Mouse (Mus musculus) lung, adult 2 months (tissue): Measurements from ENCODE around the gene Arhgap23. TPM values are rescaled to one million over a fixed set of nuclear protein-coding genes. Genes with fewer than 3 reads are reported as not detected.

Experiments
- DNase-seq: peaks from one replicate; pipeline ENCODE4 v3.0.0; 2022
- H3K4me1 ChIP-seq: fragments of 200-500 bp; 2 replicates; pipeline ENCODE4 v1.6.1; 2011; ENCODE audit warnings: low read length; ENCODE audit not compliant: control insufficient read depth, insufficient read depth
- H3K4me3 ChIP-seq: fragments of 200-500 bp; replicated peaks from 2 replicates; pipeline ENCODE3; 2011; ENCODE audit warnings: low read depth, mild to moderate bottlenecking, control low read depth, low read length; ENCODE audit errors: extremely low read depth
- CTCF ChIP-seq: fragments of 200-500 bp; IDR thresholded peaks from 2 replicates; pipeline ENCODE4 v1.5.1; 2011; ENCODE audit warnings: mild to moderate bottlenecking, low read length, control low read depth; ENCODE audit not compliant: insufficient read depth
- POLR2A ChIP-seq: fragments of 200-500 bp; IDR thresholded peaks from 2 replicates; pipeline ENCODE4 v1.6.1; 2011; ENCODE audit warnings: low read depth, mild to moderate bottlenecking, control low read depth, low read length, borderline replicate concordance; ENCODE audit errors: extremely low read depth
- WGBS: fragments of 180-500 bp; shearing (Covaris S2); methylation state at CpG from one replicate; pipeline ENCODE4 v1.1.7; 2018; 5-methylcytosine and 5-hydroxymethylcytosine counted together
- polyA plus RNA-seq: library from polyadenylated mRNA; depleted of rRNA; stranded (reverse); fragments of >200 nt; gene quantifications from 2 replicates; pipeline ENCODE4 v1.2.3, GENCODE M21; 2012

Arhgap23 gene
- polyA plus RNA-seq, 1 experiment = 74.3 TPM

DNA sequence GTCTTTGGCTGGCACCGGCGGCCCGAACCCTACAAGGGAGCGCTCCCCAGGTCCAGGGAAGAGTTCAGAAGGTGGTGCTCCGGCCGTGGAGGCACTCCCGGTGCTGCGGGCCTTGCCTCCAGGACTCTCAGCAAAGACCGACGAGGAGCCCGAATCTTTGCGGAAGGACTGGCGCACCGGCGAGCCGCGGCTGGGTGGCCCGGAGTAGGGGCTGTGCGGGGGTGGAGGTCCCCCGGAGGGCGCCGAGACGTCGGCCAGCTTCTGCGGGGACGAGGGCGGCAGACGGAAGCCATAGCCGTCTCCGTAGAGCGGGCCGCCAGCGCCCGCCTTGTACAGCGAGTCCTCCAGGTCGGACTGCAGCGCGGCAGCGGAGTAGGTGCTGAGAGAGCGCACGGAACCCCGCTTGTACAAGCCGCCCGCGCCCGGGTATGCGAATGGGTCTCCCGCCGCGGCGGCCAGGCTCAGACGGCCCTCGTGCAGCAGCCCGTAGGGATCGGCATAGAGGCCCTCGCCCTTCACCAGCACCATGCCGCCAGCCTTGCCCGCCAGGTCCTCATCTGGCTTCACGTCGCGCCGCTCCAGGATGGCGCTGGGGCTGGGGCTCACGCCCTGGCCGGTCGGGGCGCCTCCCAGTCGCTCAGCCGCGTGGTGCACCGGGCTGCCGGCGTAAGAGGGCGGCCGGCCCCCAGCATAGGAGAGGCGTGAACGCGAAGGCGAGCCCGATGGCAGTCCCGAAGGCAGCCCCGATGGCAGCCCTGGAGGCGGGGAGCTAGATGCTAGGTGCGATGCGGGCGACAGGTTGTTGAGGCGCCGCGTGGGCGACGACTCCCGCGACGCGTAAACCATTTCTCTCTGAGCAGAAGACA, 119.3 kb downstream of the Arhgap23 start:
- no peak for DNase-seq
- Histone ChIP-seq H3K4me3 (no peak overlapping the region), H3K4me1 (peaks cover 6% of the 10 kb centered on the region; the same call in 1 of the 2 replicates)
- 12% methylated on average over 94 of the region's 95 CpGs for WGBS
- TF ChIP-seq CTCF (no peak), POLR2A (no peak)

- Histone ChIP-seq H3K4me3 (no peak overlapping the region), H3K4me1 (peaks cover 6% of the 10 kb centered on the region; the same call in 1 of the 2 replicates)
- no peak for DNase-seq
- TF ChIP-seq CTCF (no peak), POLR2A (no peak)
- WGBS = 36% methylated on average over 5 of the region's 5 CpGs
Observed at GRCm38 (mm10) chr11:97535308-97535630, 119.9 kb downstream of the Arhgap23 start.

DNA sequence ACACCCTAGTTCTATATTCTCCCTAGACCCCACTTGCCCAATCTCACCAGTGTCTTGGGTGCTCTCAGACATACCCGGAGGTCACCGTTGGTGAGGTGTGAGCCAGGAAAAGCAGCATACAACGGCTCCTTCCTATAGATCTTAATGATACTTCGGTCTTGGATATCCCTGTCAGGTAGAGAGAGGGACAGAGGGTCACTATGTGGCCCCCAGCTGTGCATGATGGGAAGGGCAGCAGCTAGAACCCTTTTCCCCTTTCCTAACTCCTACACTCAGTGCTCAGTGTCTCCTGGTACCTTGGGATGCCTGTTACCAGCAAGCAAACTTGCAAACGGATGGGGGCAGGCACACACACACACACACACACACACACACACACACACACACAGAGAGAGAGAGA, 120.3 kb downstream of the Arhgap23 start:
- WGBS = 53% methylated on average over 4 of the region's 5 CpGs
- no peak for TF ChIP-seq CTCF
- no peak for TF ChIP-seq POLR2A
- Histone ChIP-seq H3K4me3 (no peak overlapping the region), H3K4me1 (peaks cover 6% of the 10 kb centered on the region; the same call in 1 of the 2 replicates)
- DNase-seq = no peak

DNA sequence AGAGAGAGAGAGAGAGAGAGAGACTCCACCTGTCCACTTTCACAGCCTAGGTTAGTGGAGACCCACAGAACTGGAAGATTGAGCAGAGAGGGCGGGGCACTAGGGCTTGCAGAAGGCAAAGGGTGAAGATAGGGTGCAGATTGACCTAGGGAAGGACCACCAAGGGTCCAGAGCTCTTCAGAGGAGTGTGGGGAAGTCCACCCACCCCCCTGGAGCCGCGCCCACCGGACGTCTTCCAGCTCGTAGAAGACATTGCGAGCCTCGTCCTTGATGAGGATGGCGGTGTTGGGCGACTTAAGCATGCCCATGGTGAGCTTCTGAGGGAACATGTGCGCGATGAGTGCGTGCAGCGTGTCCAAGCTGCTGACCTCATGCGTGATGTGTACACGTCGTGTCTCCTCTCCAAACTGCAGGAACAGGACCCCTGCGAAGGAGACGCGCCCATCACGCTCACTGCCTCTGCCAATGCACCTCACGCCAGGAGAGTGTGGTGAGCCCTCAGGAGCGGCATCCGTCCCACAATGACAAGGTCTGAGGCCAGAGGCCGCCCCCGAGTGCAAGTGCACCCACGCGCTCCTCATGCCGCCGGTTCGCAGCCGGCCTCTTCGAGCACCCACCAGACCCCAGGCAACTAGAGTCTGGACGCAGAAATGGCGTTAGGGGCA, 120.9 kb downstream of the Arhgap23 start:
- no peak for DNase-seq
- no peak overlapping the region for H3K4me3 ChIP-seq
- H3K4me1 ChIP-seq = peaks cover 6% of the 10 kb centered on the region; the same call in 1 of the 2 replicates
- 25% methylated on average over 35 of the region's 35 CpGs for WGBS
- TF ChIP-seq POLR2A = no peak
- TF ChIP-seq CTCF = no peak

DNA sequence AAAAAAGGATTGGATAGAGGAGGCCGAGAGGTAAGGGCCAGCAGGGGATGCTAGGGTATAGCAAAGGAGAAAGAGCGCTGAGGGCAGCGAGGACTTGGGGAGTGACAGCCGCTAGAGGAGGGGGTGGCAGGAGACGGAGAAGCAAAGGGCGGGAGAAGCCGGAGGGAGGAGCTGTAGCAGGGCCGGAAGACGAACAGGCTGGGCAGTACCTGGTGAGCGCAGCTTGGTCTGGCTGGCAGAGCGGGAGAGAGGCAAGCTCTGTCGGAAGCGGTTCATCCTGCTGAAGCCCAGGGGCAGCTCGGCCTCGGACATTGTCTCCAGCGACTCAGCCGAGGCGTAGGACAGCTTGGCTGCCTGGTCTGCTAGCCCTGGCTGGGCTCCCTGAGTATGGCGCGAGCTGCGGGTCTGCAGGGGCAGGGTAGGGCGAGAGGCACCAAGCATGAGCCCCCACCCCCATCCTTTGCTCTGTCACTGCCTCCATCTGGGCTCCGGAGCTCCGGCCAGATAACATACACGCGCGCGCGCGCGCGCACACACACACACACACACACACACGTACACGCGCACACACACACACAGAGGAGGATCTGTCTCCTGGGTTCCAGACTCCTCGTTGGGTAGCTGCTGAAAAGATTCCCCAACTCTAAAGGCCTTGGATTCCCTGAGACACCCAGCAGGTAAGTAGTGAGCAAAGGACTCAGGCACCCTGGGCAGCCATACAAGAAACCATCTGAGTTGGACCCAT, 121.7 kb downstream of the Arhgap23 start:
- TF ChIP-seq CTCF (no peak), POLR2A (no peak)
- DNase-seq = no peak
- 8% methylated on average over 36 of the region's 36 CpGs for WGBS
- no peak overlapping the region for H3K4me3 ChIP-seq
- peaks cover 5% of the 10 kb centered on the region; the same call in 1 of the 2 replicates for H3K4me1 ChIP-seq

DNA sequence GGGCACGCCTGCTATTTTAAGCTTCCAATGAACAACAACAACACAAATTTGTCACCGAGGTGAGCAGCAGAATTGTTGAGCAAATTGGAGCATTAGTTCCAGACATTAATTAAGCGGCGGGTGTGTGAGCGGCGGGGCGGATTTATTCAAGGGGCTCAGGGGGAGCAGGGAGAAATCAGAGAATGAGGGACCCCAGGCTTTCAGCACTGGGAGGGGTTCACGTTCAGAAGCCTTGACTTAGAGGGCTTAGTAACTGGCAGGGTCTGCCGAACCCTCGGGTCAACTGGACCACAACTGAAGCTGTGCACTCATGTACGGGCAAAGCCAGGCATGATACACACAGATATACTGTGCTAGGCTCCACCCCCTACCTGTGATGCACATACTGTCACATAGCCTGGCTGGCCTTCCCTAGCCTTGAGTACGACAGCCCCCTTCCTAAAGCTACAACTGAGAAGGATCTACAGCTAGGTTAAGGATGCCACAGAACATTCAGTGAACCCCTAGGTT, 122.3 kb downstream of the Arhgap23 start:
- peaks cover 3% of the 10 kb centered on the region; the same call in 1 of the 2 replicates for H3K4me1 ChIP-seq
- TF ChIP-seq CTCF (no peak), POLR2A (no peak)
- H3K4me3 ChIP-seq = no peak overlapping the region
- 55% methylated on average over 12 of the region's 12 CpGs for WGBS
- DNase-seq = no peak

- no peak for DNase-seq
- H3K4me3 ChIP-seq = no peak overlapping the region
- peaks cover 3% of the 10 kb centered on the region; the same call in 1 of the 2 replicates for H3K4me1 ChIP-seq
- TF ChIP-seq CTCF (no peak), POLR2A (no peak)
- WGBS = 78% methylated on average over 5 of the region's 5 CpGs
Observed at GRCm38 (mm10) chr11:97539622-97540021, 124.3 kb downstream of the Arhgap23 start.

DNA sequence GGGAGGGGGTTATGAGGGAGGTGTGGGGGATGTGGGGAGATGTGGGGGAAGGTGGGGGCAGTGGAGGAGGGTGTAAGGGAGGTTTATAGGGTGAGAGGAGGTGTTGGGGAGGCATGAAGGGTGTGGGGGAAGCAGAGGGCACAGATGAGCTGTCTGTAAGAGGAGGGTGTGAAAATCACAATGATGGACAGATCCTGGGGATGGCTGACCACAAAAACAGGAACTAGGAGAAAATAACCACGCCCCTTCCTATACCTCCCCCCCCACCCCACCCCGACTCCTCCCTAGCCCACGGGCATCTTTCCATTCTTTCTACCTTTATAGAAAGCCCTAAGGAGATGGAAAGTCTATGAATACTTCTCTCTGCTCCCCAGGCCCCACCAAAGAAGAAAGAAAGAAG, 124.8 kb downstream of the Arhgap23 start:
- no peak overlapping the region for H3K4me3 ChIP-seq
- peaks cover 3% of the 10 kb centered on the region; the same call in 1 of the 2 replicates for H3K4me1 ChIP-seq
- no peak for TF ChIP-seq CTCF
- 44% methylated on average over 3 of the region's 3 CpGs for WGBS
- DNase-seq = no peak

DNA sequence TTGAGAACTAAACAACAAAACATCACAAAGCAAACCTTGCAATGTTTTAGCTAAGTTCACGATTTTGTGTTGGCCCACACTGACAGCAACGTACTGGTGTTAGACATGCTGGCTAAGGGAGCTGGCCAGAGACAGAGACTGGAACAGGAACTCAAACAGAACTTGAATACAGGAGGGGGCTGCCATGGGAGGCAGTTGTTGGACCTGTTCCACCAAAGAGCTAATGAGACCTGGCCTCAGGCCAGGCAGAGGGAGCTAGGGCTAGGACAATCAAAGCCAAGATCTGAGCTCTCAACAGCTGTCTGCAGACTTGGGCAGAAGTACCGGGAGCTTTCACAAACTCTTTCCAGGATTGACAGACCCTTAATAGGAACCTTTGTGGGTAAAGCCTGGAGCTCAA, 125.3 kb downstream of the Arhgap23 start:
- TF ChIP-seq CTCF (no peak), POLR2A (no peak)
- Histone ChIP-seq H3K4me1 (peaks cover 3% of the 10 kb centered on the region; the same call in 1 of the 2 replicates), H3K4me3 (no peak overlapping the region)
- 12% methylated on average over 3 of the region's 3 CpGs for WGBS
- DNase-seq = no peak
